Mouse (Mus musculus): ENCODE measurements around the gene Rad9b.

The Rad9b gene

GRCm38 (mm10) chr5:122284183-122285028 is 69.6 kb downstream of the Rad9b start, which contains the start of gene Pptc7:
Gene Pptc7 (plus strand): TSS chr5:122284365.
- peak; percentile 85 to 90 for DNase-seq (ENCODE audit: low spot score in 2 of 2)

DNA sequence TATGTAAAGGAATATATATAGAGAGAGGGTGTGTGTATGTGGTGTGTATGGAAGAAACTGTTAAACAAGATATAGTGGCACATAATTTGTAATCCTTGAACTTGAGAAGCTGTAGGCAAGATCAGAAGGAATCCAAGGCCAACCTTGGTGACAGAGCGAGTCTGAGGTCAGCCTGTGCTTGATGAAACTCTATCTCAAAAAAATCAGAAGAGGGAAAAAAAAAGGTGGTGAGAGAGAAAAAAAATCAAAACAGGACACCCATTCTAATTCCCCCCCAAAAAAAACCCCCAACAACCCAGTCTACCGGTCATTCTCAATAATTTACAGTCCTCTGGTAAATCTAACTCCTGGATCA is 70.2 kb downstream of the Rad9b start:
- no peak for DNase-seq (ENCODE audit: low spot score in 2 of 2)

DNA sequence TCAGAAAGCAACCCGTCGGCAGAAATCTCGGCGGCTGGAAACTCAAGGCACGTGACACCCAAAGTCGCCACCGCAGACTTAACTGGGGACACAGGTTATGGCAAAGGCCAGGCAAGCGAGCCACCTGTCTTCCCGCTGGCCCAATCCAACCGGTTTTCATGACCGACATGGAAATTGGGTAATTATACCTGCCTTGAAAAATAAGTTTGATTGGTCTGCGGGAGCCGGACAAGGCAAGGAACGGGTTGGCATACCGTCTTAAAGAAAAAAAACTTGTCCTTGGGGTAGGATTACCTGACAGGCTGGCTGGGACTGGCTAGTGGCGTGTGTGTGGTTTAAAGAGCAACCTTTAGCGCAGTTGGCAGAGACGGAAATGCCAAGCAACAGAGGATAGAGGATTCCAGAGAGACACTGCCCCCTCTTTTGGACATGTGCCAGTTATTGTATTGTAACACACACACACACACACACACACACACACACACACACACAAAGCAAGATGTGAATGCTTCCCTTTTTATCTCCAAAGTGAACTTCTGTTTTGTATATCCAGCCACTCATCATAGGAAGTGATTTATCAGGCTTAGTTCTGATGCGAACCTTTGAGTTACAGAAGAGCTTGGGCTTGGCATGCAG is 73.1 kb downstream of the Rad9b start:
- no peak for DNase-seq (ENCODE audit: low spot score in 2 of 2)

GRCm38 (mm10) chr5:122280422-122280826 is 73.6 kb downstream of the Rad9b start:
- no peak for DNase-seq (ENCODE audit: low spot score in 2 of 2)

GRCm38 (mm10) chr5:122279799-122280421 is 74.1 kb downstream of the Rad9b start:
- DNase-seq (ENCODE audit: low spot score in 2 of 2) = no peak

DNA sequence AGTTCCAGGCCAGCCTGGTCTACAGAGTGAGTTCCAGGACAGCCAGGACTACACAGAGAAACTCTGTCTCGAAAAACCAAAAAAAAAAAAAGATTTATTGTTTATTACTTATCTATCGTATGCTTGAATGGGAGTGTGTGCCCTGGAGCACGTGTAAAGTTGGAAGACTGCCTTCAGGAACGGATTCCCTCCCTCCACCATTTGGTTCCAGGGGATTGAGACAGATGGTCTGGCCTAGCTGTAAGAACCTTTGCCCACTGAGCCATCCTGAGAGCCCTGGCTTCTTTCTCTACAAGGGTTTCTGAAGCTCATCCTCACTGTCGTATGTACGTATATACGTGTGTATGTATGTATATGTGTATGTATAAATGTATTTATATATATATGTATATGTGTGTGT is 75.1 kb downstream of the Rad9b start:
- DNase-seq (ENCODE audit: low spot score in 2 of 2) = no peak

- DNase-seq (ENCODE audit: low spot score in 2 of 2) = peak; percentile 34 to 61
These were observed 79.2 kb downstream of the Rad9b start for GRCm38 (mm10) chr5:122274785-122275184.
